Mouse (Mus musculus) 3T3-L1 (cell line): ENCODE results near the gene Ccdc73.
"Not testable (repeated sequence)": the region's sequence is repeated elsewhere in the genome, so short reads cannot be mapped to it uniquely, and the experiment has no call there.

ENCODE experiments used
- DNase-seq: peaks from one replicate; pipeline ENCODE4 v3.0.0-alpha.2; 2015; ENCODE audit warnings: low read depth, low spot score

Gene Ccdc73

GRCm38 (mm10) chr2:104869101-104869500, 1.5 kb downstream of the Ccdc73 start:
- no peak for DNase-seq

DNA sequence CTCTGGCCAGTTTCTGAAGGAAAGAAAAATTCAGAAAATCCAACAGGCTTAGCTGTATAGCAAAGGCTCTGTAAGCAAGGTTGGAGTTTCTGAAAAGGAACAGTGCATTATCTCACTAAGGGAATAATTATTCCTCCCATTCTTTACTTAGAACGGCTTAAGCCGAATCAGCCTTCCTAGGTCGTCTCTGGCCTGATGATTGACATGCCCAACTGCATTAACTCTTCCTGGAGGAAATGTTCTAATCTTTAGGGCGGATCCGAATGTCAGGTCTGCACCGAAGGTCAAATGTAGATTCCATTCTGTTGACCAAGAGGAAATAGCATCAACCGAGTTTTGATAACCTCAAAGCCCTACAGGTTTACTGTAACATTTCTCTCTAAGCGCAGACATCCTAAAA, 11.2 kb downstream of the Ccdc73 start:
- no peak for DNase-seq

- no peak for DNase-seq
These were observed 18.5 kb downstream of the Ccdc73 start for GRCm38 (mm10) chr2:104886109-104886508.

- DNase-seq, result not testable (repeated sequence)
These were observed 19.7 kb downstream of the Ccdc73 start for GRCm38 (mm10) chr2:104887331-104887730.

DNA sequence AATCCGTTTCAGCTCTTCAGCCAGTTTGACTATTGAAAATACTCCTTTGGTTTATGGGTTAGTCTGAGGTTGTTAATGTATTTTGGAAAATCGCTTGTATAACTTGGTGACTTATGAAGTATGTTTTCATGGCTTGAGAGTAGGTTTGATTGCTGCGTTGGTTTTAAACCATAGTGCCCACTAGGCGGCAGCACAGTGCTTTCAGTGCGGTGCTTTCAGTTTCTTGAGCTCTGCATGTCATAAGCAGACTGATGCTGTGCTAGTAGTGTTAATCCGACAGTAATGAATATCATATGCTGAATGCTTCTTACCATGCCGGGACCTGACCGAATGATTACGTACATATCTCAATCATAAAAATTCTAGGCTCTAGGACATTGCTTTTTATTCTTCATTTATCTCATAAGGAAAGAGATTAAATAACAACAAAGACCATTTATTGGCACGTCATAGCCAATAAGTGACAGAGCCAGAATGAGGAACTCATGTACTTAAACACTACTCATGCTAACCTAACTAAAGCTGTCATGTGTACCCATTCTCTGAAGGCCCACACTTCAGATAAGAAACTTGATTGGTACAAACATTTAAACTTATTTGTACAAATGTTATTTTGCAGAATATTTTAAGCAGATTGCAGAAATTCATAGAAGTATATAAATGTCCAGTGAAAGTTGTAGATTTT, 20.4 kb downstream of the Ccdc73 start:
- DNase-seq, result peak; percentile 96

GRCm38 (mm10) chr2:104899975-104900374, 32.4 kb downstream of the Ccdc73 start:
- DNase-seq, result no peak

GRCm38 (mm10) chr2:104915709-104916108, 48.1 kb downstream of the Ccdc73 start:
- DNase-seq, result peak; percentile 44

DNA sequence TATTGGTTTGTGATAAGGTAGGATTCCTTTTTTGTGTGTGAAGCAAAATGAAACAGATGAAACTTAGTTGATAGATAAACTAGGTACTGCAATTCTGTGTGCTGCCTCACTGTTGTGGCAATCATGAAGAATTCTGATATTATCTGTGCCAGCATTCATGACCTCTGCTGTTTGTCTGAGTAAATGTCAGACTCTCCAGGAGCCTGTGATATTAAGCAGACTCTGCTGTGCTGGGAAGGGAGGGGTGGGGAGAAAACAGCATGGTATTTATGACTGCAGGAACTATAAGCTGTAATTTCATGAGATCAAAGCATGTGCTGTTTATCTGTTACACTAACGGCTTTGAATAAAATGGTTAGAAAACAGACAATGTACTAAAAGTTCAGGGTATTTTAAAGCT, 96.9 kb downstream of the Ccdc73 start:
- DNase-seq, result no peak

- DNase-seq, result no peak
These were observed 114.1 kb downstream of the Ccdc73 start for GRCm38 (mm10) chr2:104981712-104982111.

DNA sequence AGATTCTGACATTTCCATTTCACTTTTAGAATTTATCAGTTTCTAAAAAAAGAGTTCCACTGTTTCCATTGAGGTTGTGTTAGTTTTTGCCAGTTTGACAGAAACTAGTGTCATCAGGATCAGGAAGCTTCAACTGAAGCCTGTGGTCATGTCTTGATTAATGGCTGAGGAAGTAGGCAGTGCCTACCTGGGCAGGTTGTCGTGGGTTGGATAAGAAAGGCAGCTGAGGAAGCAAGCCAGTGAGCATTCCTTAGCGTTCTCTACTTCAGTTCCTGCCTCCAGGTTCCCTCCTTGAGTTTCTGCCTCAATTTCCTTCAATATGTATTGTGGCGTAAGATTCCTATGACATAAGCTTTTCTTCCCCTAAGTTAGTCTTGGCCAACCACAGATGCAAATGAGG, 118.2 kb downstream of the Ccdc73 start:
- no peak for DNase-seq

- no peak for DNase-seq
These were observed 121.4 kb downstream of the Ccdc73 start for GRCm38 (mm10) chr2:104988974-104989373.

- DNase-seq, result peak; percentile 63
These were observed 126.8 kb downstream of the Ccdc73 start for GRCm38 (mm10) chr2:104994436-104994835.

- no peak for DNase-seq
These were observed 128.6 kb downstream of the Ccdc73 start for GRCm38 (mm10) chr2:104996201-104996600.

DNA sequence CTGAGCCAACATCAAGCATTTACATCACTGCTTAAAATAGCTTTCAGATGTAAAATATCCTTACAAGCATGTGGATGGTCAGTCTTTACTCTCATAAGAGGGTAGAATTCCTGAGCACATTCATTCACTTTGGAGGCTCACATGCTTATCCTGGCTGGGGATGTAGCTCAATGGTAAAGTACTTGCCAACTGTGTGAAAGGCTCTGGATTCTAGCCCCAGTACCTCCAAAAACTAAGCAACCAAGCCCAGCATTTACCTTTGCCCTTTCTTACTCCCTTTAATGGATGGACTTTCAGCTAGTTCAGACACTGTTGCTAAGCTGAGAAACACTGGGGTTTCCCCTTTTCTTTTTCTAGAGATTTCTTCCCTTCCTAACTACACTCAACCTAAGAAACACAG, 139.6 kb downstream of the Ccdc73 start:
- no peak for DNase-seq

GRCm38 (mm10) chr2:105016192-105016966, 148.8 kb downstream of the Ccdc73 start:
- DNase-seq, result peak; percentile 43

DNA sequence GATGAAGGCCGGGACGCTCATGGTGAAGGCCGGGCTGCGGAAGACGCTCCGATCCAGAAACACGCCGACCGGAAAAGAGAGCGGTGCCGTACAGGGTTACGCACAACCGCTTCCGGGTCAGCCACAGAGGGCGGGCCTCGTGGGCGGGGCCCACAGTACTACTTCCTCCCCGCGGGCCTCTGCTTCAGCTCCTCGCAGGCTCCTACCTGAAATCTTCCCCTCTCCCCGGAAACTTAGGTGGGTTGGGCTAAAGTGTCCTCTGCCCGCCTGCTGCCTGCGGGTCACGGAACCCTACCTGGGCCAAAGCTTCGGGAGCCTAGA, 149.3 kb downstream of the Ccdc73 start, which contains the start of gene Eif3m:
TSS of gene Eif3m (minus strand) at position 114 of the 321 bp plus-strand sequence.
- DNase-seq, result peak; percentile 95

- peak; percentile 12 for DNase-seq
These were observed 150.2 kb downstream of the Ccdc73 start for GRCm38 (mm10) chr2:105017802-105018201.

DNA sequence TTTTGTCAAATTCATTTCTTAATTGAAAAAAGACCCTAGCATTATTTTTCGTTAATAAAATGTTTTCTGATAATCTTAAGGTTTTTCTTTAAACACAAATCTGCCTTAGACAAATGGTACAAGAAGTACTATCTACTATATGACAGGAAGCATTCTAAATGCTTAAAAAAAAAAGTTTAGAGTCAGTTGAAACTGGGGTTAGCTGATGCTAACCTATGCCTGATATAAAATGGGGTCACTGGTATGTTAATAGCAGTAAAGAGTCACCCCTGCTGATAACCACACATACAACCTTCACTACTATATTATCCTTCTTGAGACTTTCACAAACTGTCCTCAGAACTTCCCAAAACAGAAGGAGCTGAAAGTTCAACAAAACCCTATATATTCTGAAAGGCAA, 151.9 kb downstream of the Ccdc73 start:
- no peak for DNase-seq

DNA sequence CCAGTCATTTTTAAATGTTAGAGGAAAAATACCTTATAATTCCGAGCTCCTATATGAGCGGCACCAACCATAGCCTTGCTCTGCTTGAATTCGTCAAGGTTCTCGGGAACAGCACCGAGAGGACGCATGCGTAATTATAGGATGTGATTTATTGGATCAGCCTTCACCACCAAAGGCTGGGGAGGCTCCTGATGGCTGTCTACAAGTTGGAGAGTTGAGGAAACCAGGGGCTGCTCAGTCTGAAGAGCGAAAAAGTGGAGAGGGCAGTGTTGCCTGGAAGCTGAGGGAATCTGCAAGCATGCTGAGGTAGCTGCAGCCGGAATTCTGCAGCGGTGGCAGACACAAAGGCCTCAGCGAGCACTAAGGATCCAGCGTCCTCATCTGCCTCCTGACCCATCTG, 153.7 kb downstream of the Ccdc73 start:
- DNase-seq, result no peak

- no peak for DNase-seq
These were observed 154.2 kb downstream of the Ccdc73 start for GRCm38 (mm10) chr2:105021836-105022235.

DNA sequence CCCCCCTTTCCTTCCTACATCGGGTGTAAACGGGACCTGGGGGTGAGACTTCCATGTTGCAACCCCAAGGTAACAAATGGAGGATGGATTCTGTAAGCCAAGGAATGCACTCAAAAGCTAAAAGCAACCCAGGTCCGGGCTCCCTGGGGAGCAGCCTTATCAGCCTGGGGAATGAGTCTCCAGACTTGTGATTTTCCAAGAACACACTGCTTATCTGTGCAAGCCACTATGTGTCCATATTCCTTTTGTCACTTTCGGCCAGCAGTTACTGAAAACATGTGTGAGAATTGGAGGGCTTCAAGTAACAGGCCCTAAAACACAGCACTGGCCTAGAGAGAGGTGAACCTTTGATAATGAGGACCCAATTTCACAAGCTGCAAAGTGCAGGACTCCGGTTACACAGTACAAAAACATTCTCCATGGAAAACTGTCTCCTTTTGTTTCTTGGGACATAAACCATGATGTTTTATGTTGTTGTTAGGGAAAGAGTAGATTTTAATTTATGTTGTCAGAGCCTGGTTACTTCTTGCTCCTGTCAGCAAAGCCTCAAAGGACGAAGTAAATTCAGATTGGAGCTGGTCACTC, 155.5 kb downstream of the Ccdc73 start:
- no peak for DNase-seq

GRCm38 (mm10) chr2:105023815-105024214, 156.2 kb downstream of the Ccdc73 start:
- DNase-seq, result no peak

- not testable (repeated sequence) for DNase-seq
These were observed 158.0 kb downstream of the Ccdc73 start for GRCm38 (mm10) chr2:105025610-105026009.
